Mouse (Mus musculus) cerebellum, adult 9-10 months (tissue): ENCODE data around the gene Wdr48.

ENCODE experiments used
- DNase-seq: peaks from one replicate; pipeline ENCODE4 v3.0.0; 2022

The Wdr48 gene

GRCm38 (mm10) chr9:119970763-119971656, 76.3 kb downstream of the Wdr48 start:
- peak; percentile 89 for DNase-seq

- DNase-seq, result peak; percentile 59
These were observed 77.5 kb downstream of the Wdr48 start for GRCm38 (mm10) chr9:119972166-119972565.

- peak; percentile 77 for DNase-seq
These were observed 77.9 kb downstream of the Wdr48 start for GRCm38 (mm10) chr9:119972582-119972981.

- no peak for DNase-seq
These were observed 78.6 kb downstream of the Wdr48 start for GRCm38 (mm10) chr9:119973281-119973680.

GRCm38 (mm10) chr9:119973869-119974520, 79.3 kb downstream of the Wdr48 start:
- no peak for DNase-seq

GRCm38 (mm10) chr9:119974609-119975008, 79.9 kb downstream of the Wdr48 start:
- no peak for DNase-seq

- DNase-seq, result no peak
These were observed 80.6 kb downstream of the Wdr48 start for GRCm38 (mm10) chr9:119975286-119975685.
